Mouse (Mus musculus) cerebellum, postnatal 25 days (tissue): ENCODE data around the gene Gm428.
"Not testable (repeated sequence)": the region's sequence is repeated elsewhere in the genome, so short reads cannot be mapped to it uniquely, and the experiment has no call there.

Experiments used
- DNase-seq, 2 experiments: peaks; one replicate each; pipeline ENCODE4 v3.0.0; 2021; ENCODE audit warnings: mixed read lengths in 2 of 2

Gene Gm428

DNA sequence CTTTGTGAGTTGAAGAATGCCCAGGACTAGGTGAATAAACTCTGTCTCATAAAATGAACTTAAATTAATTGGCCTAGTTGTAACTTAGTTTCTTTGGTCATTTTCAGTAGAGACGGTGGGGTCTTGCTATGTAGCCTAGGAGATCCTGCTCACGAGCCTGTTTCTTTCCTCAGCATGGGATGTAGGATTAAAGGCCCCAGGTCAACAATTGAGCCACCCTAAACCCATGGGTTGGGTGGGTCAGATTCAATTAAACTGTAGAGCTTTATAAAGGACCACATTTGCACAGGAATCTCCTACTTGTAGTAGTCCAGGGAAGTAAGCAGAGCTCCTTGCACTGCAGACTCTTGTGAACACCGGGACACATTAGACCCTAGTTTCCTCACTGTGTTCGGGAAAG lies at the start of gene Gm428:
Gene Gm428, plus strand, starts transcription at position 301 of the 400 bp plus-strand sequence.
- not testable (repeated sequence) for DNase-seq

- DNase-seq, result not testable (repeated sequence)
Measured at GRCm38 (mm10) chr4:73637821-73638220, 45.5 kb upstream of the Gm428 start, which contains the start of gene Gm11236. Gm11236 (plus strand) TSS chr4:73638121.

GRCm38 (mm10) chr4:73661864-73662263 lies 21.5 kb upstream of the Gm428 start:
- DNase-seq, result not testable (repeated sequence)

GRCm38 (mm10) chr4:73668054-73668453 lies 15.3 kb upstream of the Gm428 start, which contains the start of gene Gm11239:
Gm11239 (plus strand) TSS chr4:73668354.
- DNase-seq, result not testable (repeated sequence)

GRCm38 (mm10) chr4:73718761-73719160 lies 35.4 kb downstream of the Gm428 start:
- DNase-seq, result no peak

- DNase-seq, result no peak
Measured at GRCm38 (mm10) chr4:73719819-73720218, 36.5 kb downstream of the Gm428 start.
